Mouse (Mus musculus) natural killer cell, adult 2 months (primary cell): ENCODE measurements around the gene Pias3.
"Not testable (repeated sequence)": the region's sequence is repeated elsewhere in the genome, so short reads cannot be mapped to it uniquely, and the experiment has no call there.

Experiments used
- DNase-seq, 2 experiments: peaks; one replicate each; pipeline ENCODE4 v3.0.0; 2022; ENCODE audit warnings: low spot score in 2 of 2

The Pias3 gene

DNA sequence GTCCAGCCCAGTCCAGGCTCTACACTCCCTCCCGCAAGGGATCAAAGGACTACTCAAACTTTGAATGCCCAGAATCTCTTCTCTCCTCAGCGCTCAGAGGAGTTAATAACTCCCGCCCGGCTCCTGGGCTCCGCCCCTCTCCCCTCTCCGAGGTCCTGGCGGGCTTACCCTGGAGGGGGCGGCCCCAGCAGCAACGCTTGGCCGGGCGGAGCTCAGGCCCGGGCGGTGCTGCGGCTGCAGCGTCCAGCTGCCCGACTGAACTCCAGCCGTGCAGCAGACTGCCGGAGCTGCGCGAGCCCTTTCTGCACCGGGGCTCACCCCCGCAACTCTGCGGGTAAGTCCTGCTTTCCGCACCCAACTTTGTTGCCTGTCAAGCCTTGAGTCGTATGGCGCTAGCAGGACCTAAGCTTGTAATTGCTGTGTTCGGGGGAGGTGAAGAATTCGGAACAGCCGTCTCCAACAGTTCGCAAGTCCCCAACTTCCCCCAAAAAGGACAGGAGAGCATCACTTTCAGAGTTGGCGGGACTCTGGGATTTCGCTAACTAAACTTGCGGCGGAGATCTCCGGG, at the start of gene Pias3:
Pias3 (plus strand) TSS at position 187 of the 568 bp plus-strand sequence.
- DNase-seq = peak; percentile 52 to 58

DNA sequence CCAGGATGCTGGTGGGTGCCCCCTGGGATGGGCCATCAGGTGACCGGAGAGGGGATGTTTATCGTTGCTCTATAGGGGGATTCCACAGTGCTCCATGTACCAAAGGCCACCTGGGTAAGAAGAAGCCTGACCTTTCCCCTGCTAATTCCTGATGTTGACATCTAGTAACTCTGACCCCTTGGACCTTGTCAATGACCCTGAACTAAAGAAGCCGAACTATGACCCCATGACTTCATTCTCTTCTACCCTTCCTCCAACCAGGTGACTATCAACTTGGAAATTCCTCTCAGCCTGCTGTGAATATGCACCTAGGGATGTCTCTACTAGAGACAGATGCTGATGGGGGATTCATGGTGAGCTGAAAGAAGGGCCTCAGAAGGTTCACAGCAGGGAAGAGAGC, 48.8 kb upstream of the Pias3 start:
- DNase-seq = no peak

DNA sequence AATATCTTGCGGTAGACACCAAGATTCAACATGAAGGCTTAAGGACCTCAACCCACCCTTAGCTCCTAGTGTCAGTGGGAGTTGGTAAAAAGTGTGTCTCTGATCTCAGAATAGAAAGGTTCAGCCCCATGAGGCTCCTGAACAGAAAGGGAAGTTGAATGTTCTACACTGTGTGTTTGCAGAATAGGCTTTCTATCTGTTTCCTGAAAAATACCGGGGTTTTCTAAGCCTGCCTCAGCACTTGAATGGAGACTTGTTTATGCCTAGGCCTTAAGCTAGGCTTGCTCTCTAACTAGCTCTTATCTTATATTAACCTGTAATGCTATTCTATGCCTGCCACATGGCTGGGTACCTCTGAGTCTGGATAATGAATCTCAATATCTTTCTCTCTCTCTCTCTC, 35.3 kb upstream of the Pias3 start:
- no peak for DNase-seq

DNA sequence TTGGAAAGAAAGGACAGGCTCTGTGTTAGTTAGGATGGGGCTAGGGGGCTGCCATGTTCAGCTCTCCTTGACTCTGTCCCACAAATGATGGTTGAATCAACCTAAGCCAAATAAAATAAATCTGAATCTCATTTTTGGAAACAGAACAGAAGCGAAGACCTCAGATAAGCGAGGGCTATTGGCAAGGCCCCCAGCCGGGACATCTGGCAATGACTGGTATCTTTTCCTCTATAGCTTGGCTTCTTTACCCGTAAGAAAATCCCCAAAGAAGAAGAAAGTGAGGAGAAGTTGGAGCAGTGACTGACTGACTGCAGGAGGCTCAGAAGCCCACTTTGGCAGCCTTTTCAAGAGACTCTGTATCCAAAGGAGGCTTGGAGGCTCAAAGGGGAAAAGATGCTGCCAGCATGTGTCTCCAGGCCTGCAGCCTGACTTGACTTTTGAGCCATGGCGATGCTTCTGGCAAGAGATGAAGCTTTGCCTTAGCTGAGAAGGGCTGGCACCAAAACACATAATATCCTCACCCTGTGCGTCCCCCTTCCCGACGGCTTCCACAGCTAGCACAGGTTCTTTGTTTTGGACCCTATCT, 33.4 kb upstream of the Pias3 start:
- DNase-seq = no peak

DNA sequence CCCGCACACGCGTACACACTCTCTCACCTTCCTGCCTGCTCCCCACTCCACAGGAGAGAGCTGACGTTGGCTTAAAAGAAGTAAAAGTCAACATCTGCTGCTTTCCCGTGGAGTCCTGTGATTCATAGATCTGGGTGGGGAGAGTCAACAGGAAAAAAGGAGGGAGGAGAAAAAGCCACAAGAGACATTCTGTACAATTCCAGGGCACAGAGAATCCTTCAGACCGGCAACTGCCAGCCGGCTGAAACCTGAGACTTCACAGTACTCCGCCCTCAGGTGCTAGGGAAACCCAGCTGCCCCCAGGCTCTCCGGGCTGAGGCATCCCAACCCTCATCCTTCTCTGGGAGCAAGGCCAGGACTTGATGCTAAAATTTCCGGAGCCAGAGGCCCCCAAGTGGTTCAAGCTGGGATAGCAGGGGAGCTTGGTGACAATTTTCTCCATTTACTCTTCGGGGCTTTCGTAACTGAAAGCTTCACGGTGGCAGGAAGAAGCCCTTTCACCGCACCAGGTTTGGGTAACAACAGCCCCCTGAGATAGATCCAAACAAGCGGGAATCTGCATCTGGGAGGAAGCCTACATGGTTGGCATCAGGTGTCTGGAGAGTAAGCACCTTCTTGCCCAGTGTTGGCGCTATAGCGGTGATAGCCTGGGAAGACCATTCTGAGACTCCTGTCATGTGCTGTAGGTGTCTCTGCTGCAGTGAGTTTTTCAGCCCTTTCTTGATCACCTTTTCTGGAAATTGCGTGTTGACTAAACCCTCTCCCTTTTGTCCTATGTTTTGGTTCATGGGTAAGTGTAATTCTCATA, 32.5 kb upstream of the Pias3 start:
- DNase-seq = peak; percentile 39 to 58

DNA sequence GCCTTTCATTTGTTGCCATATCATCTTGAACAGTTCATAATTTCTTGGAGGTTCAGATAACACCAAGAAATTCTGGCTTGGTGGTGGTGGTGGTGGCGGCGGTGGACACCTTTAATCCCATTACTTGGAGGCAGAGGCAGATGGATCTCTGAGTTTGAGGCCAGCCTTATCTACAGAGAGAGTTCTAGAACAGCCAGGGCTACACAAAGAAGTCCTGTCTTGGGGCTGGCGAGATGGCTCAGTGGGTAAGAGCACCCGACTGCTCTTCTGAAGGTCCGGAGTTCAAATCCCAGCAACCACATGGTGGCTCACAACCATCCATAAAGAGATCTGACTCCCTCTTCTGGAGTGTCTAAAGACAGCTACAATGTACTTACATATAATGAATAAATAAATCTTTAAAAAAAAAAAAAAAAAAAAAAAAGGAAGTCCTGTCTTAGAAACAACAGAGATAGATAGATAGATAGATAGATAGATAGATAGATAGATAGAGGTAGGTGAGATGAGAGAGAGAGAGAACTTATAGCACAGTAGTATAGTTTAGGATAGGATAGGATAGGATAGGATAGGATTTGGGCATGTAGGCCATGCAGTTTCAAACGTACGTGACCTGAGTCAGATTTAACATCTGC, 30.3 kb upstream of the Pias3 start:
- DNase-seq = not testable (repeated sequence)

DNA sequence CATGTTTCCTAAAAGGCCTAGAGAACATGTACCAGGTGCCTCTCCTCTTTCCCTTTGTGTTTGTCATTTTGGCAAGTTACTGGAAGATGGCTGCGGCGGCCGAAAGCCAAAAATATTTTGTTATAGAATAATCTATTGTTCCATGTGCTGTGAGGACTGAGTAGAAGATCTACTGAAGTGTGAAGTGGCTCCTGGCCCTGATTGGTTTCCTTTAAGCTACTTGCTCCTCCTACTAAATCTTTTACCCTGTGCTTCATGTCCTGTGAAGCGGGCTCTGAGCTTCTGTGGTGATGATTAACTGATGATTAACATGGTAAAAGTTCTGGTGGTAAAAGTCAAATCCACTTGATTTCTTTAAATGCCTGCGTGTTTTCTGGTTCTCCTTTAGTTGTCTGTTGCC, 29.3 kb upstream of the Pias3 start:
- DNase-seq = no peak

DNA sequence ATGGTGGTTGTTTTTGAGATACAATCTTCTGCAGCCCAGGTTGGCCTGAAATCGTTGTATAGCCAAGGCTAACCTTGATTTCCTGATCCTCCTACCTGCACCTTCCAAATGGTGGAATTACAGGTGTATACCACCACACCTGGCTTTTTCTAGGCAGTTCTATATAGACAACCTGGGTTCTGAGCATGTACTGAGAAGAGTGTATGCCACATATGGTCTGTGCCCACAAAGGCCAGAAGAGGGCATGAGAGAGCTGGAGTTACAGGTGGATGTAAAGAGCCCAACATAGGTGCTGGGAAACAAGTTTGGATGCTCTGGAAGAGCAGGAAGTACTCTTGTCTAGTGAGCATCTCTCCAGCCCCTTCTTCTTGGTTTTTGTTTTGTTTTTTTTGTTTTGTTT, 28.9 kb upstream of the Pias3 start:
- DNase-seq = no peak

DNA sequence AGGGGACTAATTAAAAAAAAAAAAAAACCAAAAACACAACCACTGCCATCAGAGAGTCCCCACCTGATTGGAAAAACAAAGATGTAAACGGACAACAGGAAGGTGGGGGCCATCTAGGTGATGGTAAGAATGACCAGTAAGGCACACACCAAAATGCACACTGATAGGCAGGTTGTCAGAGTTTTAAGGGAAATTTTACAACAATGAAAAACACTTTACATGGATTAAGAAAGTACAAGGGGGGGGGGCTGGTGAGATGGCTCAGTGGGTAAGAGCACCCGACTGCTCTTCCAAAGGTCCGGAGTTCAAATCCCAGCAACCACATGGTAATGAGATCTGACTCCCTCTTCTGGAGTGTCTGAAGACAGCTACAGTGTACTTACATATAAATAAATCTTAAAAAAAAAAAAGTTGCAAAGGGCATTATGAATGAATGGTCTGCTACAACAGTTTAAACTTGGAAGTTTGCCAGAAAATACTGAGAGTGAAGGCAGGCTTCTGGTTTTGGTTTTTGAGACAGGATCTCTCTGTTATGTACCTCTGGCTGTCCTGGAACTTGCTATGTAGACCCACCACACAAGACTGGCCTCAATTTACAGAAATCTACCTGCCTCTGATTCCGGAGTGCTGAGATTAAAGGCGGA, 27.6 kb upstream of the Pias3 start:
- no peak for DNase-seq

DNA sequence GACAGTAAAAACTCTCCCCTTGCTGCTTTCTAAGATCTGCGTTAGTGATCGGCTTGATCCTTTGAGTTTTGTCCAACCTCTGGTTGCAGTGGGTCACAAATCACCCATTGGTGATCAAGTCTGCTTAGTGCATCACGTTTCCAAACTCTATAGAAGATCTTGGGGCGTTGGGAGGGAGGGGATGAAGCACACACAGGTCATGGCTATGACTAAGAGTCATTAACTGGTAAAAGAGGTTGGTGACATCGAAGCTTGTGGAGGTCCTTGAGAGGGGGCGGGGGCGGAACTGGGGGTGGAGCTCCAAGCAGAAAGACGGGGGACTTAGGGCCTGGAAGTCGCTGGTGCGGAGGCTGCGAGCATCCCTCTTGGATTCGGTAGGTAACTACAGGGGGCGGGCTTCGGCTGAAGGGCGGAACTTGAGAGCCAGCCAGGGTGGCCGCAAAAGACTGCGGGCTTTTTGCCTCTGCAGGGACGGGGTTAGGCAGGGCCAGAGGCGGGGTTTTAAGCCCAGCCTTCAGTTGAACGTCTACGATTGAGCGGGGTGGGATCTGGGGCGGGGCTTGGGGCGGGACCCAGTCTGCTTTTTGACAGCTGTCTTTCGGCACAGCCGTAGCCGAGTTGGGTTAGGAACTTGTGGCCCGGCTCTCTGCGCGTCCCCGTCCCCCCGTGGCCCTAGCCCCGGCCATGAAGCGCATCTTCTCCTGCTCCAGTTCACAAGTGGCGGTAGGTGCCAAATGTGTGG, 26.3 kb upstream of the Pias3 start, which contains the start of gene Ankrd35:
Ankrd35 (plus strand) TSS at position 405 of the 742 bp plus-strand sequence.
- peak; percentile 75 to 86 for DNase-seq

DNA sequence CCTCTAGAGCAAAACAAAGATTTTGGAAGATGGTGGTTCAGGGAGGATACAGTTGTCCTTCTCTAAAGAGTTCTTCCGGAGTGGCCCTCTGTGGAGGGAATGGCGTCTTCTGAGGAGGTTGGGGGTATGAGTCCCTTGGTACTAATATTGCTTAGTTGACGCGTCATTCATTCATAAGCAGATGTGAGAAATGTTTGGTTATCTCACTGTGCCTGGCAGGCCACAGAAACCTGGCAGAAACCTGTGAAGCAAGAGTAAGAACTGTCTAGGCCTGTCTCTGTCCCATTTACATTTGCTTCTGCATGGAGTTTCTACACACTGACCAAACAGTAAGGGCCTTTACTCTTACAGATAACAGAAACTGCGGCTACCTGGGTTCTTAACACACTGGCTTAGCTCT, 24.7 kb upstream of the Pias3 start:
- no peak for DNase-seq

DNA sequence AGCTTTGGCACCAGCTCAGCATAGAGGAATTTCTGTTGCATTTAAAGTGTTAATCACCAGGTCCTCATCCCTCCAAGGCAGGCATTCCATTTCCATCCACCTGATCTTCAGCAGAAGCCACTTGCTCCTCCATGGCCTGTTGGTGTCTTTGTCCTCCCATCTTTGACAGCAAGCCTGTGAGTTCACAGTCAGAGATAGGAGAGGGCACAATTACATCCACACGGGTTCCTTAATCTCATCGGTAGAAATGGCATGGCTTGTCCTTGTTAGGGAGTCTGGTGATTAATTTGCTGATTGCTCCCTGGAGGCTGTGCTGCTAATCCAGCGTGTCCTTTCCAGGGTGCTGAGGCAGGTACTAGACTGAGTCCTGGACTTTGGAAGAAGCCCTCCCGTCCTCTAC, 22.7 kb upstream of the Pias3 start:
- DNase-seq = no peak

DNA sequence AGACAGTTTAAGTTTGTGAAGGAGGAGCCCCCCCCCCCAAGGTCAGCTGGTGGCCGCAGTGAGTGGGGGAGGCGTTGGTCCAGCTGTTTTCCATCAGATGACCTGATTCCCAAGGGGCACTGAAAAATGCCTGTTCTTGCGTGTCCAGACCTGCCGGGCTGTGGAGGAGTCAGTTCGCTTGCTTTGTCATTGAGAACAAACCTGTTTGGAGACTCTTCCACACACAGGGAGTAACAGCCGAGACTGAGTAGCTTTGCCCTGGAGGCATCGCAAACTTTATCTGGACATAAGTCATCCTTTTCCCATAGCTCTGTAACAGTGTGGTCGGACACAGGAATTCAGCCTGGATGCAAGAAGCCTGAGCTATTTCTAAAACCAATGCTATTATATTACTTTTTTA, 21.7 kb upstream of the Pias3 start:
- no peak for DNase-seq

DNA sequence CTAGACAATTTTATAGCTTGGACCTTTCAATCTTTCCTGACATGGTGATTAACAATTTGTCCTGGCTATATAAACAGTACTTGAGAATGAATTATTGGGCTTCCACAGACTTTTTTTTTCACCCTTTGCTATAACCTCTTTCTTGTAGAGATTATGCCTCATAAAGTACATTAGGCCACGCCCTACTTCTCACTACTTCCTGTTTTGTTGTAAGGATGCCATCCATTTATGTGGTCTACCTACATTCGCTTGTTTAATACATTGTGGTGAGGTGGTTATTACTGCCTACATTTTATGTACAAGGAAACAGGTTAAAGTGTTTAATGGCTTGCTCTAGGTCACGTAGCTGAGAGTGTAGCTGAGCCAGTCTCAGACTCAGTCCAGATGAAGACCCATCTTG, 21.0 kb upstream of the Pias3 start:
- DNase-seq = no peak

DNA sequence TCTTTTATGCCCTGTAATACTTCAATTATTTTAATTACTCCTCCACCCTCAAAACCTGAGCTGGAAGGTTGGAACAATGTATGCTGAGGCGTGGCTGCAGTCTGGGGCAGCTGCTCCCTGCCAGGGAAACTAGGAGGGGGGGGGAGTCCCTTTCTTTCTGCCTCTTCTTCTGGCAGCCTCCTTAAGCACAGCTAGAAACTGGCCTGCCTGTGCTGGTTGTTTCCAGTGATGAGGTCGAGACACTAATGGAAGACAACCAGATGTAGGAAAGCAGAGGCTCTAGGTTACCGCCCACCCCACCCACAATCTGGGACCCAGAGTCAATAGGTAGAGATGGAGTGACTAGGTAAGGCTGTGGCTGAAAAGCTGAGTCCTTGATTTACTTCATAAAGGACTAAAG, 20.5 kb upstream of the Pias3 start:
- no peak for DNase-seq

DNA sequence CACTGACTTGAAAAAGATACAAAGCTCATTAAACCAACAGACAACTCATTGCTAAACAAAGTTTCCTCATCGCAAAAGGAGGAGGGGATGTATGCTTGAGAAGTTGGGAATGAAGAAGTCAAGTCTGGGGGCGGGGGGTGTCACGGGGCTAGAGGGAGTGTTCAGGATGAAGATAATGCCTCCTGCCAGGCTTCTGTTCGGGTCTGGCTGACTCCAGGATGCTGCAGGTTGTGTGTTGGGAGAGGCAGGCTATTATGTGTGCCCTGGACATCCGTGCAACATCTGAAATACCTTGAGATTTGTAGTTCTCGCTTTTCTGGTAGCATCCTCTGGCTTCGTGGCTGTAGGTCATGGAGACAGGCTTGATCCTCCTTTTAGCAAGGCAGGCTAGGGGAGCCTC, 17.7 kb upstream of the Pias3 start:
- DNase-seq = no peak

DNA sequence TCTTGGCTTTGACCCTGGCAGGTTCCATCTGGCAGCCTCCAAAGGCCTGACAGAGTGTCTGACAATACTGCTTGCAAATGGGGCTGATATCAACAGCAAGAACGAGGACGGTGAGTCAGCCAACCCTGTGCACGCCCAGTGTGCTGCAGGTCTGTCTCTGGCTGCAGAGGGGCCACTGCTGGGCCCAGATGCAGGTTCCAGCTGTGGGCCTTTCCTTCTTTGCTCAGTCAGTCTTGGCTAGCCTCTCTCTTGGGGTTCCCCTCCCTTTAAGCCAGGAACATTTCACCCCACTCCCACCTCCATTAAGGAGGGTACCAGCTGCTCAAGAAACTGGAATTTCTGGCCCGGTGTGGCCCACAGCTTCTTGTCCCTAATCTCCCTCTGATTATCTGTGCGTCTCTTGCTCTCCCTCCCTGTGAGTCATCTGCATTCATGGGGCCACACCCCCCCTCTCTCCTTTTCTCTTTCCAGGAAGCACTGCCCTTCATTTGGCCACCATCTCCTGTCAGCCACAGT, 17.0 kb upstream of the Pias3 start:
- DNase-seq = no peak

DNA sequence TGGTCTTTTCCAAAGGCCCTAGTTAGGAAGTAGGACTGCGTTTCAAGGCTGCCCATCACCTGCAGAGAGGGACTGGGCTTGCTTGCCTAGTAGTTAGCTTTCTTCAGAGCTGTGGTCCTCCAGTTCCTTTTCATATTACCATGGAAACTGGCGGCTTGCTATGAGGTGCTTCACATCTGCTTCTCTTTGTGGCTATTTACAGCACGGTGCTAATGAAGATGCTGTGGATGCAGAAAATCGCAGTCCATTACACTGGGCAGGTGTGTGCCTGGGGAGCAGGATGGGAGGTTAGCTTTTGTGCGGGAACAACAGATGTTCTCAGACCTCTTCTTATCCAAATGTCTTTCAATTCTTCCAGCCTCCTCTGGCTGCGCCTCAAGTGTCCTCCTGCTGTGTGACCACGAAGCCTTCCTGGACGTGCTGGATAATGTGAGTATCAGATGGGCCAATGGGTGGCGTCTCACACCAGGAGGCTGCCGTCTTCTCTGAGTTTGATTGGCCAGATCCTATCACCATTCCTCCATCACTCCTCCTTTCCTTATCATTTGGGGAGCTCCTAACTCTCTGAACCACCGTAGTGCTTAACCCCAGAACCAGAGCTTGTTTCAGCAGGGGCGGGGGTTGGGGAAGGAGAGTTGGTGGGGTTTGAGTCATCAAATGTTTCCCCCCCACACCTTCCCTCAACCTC, 15.8 kb upstream of the Pias3 start:
- no peak for DNase-seq

DNA sequence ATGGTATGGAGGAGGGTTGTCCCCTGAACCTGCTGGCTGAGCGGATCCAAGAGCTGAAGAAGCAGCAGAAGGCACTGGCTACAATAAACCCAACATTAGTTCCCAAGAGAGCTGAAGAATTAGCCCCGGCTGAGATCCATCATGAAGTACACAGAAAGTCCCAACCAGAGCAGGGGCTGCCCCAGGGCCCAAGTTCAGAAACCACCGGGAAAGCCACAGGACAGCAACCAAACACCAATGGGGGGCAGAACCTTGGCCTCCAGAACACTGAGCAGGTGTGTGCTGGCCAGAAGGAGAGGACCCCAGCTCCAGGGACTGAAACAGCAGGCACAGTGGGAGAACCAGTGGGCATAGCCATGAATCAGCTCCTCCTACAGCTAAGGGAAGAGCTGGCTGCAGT, 12.7 kb upstream of the Pias3 start:
- no peak for DNase-seq

DNA sequence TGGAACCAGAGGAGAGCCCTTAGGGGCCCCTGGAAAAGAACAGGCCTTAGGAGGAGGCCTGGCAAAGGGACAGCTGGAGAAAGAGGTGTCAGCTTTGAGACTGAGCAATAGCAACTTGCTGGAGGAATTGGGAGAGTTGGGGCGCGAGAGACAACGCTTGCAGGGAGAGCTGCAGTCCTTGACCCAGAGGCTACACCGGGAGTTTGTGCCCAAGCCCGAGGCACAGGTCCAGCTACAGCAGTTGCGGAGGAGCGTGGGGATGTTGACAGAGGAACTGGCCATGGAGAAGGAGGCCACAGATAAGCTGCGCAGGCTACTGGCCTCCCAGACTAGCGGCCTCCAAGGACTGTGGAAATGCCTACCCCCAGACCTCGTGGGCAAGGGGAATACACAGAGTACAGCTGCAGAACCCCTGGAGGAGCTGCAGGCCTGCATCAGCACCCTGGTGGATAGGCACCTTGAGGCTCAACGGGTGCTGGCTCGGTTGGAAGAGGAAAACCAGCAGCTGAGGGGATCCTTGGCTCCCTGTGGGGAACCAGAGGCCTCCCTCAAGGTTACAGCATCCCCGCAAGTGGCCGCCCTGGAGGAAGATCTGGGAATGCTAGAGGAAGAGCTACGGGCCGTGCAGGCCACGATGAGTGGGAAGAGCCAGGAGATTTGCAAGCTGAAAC, 11.9 kb upstream of the Pias3 start:
- DNase-seq = no peak
